Mouse (Mus musculus): ENCODE data around the gene Rhobtb1. TPM values are rescaled to one million over a fixed set of nuclear protein-coding genes. Genes with fewer than 3 reads are reported as not detected.

The Rhobtb1 gene
- polyA plus RNA-seq, 1 experiment from 2014 or later: 13.6 TPM

DNA sequence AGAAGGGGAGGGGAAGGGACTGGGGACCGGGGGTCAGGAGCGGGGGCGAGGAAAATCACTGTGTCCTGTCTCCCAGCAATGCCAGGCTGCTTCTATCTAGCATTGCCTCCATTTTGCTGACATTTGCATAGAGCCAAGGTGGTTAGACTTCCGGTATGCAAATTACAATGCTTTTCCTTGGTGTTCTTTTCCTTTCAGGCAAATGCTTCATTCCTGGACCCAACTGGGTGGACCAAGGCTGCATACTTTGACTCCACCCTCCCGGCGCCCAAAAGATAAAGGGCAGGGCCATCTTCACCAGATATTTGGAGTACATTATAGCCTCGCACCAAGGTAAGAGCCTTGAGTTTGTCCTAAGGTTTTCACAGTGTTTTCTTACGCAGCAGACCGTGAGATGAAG, 144.7 kb downstream of the Rhobtb1 start:
- Histone ChIP-seq H3K4me3 (no peak overlapping the region), H3K9ac (replicated peaks) (no peak overlapping the region), H3K27me3 (no peaks in the 10 kb centered on the region), H3K4me1 (no peaks in the 10 kb centered on the region), H3K27ac (replicated peaks) (no peak overlapping the region), H3K36me3 (no peaks in the 10 kb centered on the region), H3K9me3 (no peaks in the 10 kb centered on the region), H3K4me2 (replicated peaks) (no peak overlapping the region)
- ATAC-seq (replicated peaks): no peak
- 90% methylated on average over 9 of the region's 9 CpGs for WGBS

DNA sequence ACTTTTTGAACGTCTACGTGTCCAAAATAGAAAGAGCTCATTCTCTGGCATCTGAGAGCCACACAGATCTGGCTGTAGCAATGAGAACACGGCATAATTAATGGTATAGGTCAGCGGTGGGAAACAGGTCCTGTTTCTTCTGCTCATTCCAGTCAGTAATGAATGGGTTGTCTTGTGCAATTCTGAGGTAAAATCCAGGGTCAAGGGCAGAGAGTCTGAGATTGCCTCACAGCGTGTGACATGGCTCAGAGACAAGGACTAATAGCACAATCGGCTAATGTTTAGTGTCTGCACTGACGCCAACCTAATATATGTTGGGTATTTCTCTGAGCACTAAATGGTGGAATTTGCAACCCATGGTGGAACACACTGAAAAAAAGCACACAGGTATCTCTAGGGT, 148.8 kb downstream of the Rhobtb1 start:
- Histone ChIP-seq H3K36me3 (no peaks in the 10 kb centered on the region), H3K4me1 (no peaks in the 10 kb centered on the region), H3K4me2 (replicated peaks) (no peak overlapping the region), H3K9ac (replicated peaks) (no peak overlapping the region), H3K4me3 (no peak overlapping the region), H3K27ac (replicated peaks) (no peak overlapping the region), H3K27me3 (no peaks in the 10 kb centered on the region), H3K9me3 (no peaks in the 10 kb centered on the region)
- ATAC-seq (replicated peaks): no peak
- WGBS: 91% methylated on average over 7 of the region's 7 CpGs

DNA sequence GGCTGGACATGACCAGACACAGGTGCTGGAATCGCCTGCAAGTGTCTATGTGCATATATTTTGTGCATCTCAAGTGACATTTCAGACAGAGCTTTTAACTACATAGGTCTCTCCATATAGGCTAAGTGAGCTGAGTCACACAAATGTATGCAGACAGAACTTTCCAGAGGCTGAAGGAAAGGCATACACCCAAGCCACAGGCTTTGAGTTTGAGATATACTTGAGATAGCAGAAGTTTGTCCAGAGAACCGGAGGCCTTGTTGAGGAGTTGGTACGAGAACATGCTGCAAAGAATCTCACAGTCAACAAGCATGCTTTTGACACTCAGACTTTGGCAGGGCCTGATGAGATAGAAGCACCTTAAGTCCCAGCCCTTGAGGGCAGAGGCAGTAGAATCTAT, 151.4 kb downstream of the Rhobtb1 start:
- H3K36me3 ChIP-seq: no peaks in the 10 kb centered on the region
- whole genome bisulfite sequencing: 93% methylated on average over 3 of the region's 3 CpGs
- no peak overlapping the region for H3K4me2 ChIP-seq (replicated peaks)
- no peak for ATAC-seq (replicated peaks)
- H3K27me3 ChIP-seq: no peaks in the 10 kb centered on the region
- H3K4me1 ChIP-seq: no peaks in the 10 kb centered on the region
- H3K9me3 ChIP-seq: no peaks in the 10 kb centered on the region
- no peak overlapping the region for H3K4me3 ChIP-seq
- H3K9ac ChIP-seq (replicated peaks): no peak overlapping the region
- no peak overlapping the region for H3K27ac ChIP-seq (replicated peaks)

DNA sequence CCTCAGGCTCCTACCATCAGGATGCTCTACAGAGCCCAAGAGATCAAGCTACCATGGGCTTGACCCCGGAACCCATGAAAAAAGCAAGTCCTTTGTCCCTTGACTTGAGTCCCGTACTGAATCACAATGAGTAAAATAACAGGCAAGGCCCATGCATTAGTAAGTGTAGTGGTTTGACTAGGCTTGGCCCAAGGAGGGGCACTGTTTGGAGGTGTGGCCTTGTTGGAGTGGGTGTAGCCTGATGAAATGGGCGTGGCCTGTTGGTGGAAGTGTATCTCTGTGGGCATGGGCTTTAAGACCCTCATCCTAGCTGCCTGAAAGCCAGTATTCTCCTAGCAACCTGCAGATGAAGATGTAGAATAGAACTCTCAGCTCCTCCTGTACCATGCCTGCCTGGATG, 153.6 kb downstream of the Rhobtb1 start:
- no peaks in the 10 kb centered on the region for H3K9me3 ChIP-seq
- no peaks in the 10 kb centered on the region for H3K27me3 ChIP-seq
- no peak for ATAC-seq (replicated peaks)
- no peak overlapping the region for H3K9ac ChIP-seq (replicated peaks)
- no peaks in the 10 kb centered on the region for H3K4me1 ChIP-seq
- H3K27ac ChIP-seq (replicated peaks): no peak overlapping the region
- H3K4me3 ChIP-seq: no peak overlapping the region
- H3K36me3 ChIP-seq: no peaks in the 10 kb centered on the region
- 89% methylated on average over 3 of the region's 3 CpGs for WGBS
- H3K4me2 ChIP-seq (replicated peaks): no peak overlapping the region

DNA sequence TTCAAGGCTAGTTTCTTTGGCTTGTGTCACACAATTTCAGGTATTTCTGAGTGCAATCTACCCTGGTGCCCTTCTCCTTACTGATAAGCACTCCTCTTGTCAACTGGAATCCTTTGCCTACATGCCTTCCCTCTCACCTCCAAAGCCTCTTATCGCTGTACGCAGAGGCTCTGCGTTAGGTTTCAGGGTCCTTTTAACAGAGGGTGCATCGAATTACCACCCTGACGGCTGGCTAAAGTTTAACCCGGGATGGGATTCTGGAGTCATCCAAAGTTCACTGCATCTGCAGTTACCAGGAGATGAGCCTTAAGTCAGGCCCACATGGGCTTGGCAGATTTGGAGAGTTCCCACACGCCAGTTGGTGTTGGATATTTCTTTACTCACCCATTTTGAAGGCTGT, 154.4 kb downstream of the Rhobtb1 start:
- no peaks in the 10 kb centered on the region for H3K27me3 ChIP-seq
- ATAC-seq (replicated peaks): no peak
- WGBS: 85% methylated on average over 7 of the region's 7 CpGs
- H3K9me3 ChIP-seq: no peaks in the 10 kb centered on the region
- no peaks in the 10 kb centered on the region for H3K36me3 ChIP-seq
- H3K4me2 ChIP-seq (replicated peaks): no peak overlapping the region
- H3K4me3 ChIP-seq: no peak overlapping the region
- no peak overlapping the region for H3K27ac ChIP-seq (replicated peaks)
- H3K9ac ChIP-seq (replicated peaks): no peak overlapping the region
- no peaks in the 10 kb centered on the region for H3K4me1 ChIP-seq

DNA sequence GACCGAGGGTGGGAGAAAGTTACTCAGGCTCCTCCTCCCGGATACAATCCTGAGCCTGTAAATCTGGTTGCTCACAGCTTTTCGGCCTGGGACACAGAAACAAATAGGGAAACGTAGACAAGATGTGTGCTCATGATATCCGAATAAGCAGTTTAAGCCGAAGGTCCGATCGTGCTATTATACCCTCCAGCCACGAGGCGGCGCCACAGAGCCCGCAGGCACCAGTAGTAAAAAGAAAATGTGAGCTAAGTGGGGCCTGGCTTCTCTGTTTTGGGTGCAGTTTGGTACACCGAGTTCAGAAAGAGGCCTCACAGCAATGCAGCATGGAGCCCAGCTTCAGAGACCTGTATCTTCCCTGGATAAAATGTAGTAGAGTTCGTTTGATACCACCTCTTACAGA, 155.0 kb downstream of the Rhobtb1 start:
- Histone ChIP-seq H3K4me3 (no peak overlapping the region), H3K36me3 (no peaks in the 10 kb centered on the region), H3K4me2 (replicated peaks) (no peak overlapping the region), H3K27me3 (no peaks in the 10 kb centered on the region), H3K9me3 (no peaks in the 10 kb centered on the region), H3K9ac (replicated peaks) (no peak overlapping the region), H3K27ac (replicated peaks) (no peak overlapping the region), H3K4me1 (no peaks in the 10 kb centered on the region)
- ATAC-seq (replicated peaks): no peak
- WGBS: 72% methylated on average over 14 of the region's 14 CpGs

DNA sequence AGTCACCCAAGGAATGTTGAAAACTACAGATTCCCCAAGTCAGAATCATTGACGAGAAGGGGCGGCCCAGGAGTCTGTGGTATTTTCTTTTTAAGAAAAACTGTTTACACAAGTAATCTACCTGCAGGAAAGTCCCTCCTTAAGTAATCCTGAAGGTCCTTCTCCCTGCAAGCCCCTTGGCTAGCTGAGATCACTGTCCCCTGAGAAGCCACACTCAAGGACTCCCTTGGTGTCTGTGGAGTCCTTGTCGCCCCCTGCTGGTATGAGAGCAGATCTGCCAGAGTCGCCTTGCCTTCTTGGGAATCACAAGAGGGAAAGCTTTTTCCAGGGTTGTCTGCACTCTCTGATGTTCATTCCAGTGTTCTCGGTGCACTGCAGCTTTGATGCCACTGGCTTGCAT, 155.8 kb downstream of the Rhobtb1 start:
- ATAC-seq (replicated peaks): no peak
- 46% methylated on average over 5 of the region's 5 CpGs for WGBS

DNA sequence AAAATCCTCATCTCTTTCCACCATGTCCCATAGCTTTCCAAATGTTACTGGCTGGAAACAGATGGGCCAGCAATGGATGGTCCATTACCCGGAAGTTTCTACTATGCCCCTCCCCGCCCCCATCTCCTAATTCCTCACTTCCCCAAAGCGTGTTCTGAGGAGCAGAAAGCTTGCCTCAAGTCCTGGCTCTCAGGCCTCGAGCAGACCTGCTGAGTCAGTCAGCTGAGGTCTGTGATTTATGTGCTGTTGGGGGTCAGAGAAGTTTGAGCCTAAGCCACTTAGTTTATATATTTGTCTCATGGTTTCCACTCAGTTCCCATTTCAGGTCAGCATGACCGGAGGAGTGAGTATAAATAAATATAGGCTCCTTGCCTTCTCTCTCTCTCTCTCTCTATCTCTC, 157.9 kb downstream of the Rhobtb1 start:
- H3K4me3 ChIP-seq: no peak overlapping the region
- no peak overlapping the region for H3K27ac ChIP-seq (replicated peaks)
- H3K9ac ChIP-seq (replicated peaks): no peak overlapping the region
- no peak overlapping the region for H3K4me2 ChIP-seq (replicated peaks)
- H3K27me3 ChIP-seq: no peaks in the 10 kb centered on the region
- no peak for ATAC-seq (replicated peaks)
- no peaks in the 10 kb centered on the region for H3K9me3 ChIP-seq
- H3K4me1 ChIP-seq: no peaks in the 10 kb centered on the region
- WGBS: 79% methylated on average over 5 of the region's 5 CpGs
- H3K36me3 ChIP-seq: no peaks in the 10 kb centered on the region

More for the DNA sequence above, 155.8 kb downstream of the Rhobtb1 start:
- Histone ChIP-seq H3K9me3 (no peaks in the 10 kb centered on the region), H3K36me3 (no peaks in the 10 kb centered on the region), H3K27me3 (no peaks in the 10 kb centered on the region), H3K4me3 (no peak overlapping the region), H3K27ac (replicated peaks) (no peak overlapping the region), H3K4me2 (replicated peaks) (no peak overlapping the region), H3K9ac (replicated peaks) (no peak overlapping the region), H3K4me1 (no peaks in the 10 kb centered on the region)

DNA sequence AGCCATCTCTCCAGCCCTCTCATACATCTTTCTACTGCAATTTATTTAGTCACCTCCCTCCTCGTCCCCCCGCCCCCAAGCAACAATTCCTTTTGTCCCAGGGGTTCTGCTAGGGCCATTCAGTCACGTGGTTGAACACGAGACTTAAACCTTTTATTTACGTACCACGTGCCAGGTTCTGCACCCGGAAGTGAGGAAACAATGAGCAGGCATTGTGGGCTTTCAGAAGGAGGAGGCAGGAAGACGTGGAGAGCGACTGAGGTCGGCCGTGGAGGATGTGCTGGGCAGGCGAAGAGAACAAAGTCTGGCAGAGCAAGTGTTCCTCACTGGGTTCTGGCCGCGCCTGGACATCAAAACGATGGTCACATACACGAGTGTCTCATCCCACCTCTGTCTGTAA, 160.6 kb downstream of the Rhobtb1 start:
- no peaks in the 10 kb centered on the region for H3K4me1 ChIP-seq
- 68% methylated on average over 16 of the region's 16 CpGs for WGBS
- no peaks in the 10 kb centered on the region for H3K27me3 ChIP-seq
- H3K27ac ChIP-seq (replicated peaks): no peak overlapping the region
- no peaks in the 10 kb centered on the region for H3K36me3 ChIP-seq
- H3K9me3 ChIP-seq: no peaks in the 10 kb centered on the region
- H3K9ac ChIP-seq (replicated peaks): no peak overlapping the region
- no peak for ATAC-seq (replicated peaks)
- no peak overlapping the region for H3K4me2 ChIP-seq (replicated peaks)
- no peak overlapping the region for H3K4me3 ChIP-seq

DNA sequence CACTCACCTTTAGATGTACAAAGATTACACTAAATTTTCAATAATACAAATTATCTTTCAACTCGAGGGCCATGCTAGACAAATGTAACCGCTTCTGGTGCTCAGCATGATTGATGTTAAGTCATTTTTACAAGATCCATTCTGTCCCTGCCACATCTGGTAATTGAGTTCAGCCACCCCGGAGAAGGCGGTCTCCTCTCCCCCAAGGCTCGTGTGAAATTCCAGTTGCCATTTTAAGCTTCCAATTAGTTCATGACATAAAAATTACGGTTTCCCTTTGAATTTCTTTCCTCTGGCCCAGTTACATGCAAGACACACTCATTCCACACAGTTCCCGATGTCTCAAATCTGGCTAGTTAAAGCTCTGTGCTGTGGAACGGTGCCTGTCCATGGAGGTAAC, 162.7 kb downstream of the Rhobtb1 start:
- no peaks in the 10 kb centered on the region for H3K4me1 ChIP-seq
- no peaks in the 10 kb centered on the region for H3K36me3 ChIP-seq
- no peak overlapping the region for H3K4me2 ChIP-seq (replicated peaks)
- no peaks in the 10 kb centered on the region for H3K27me3 ChIP-seq
- whole genome bisulfite sequencing: 69% methylated on average over 8 of the region's 8 CpGs
- H3K9ac ChIP-seq (replicated peaks): no peak overlapping the region
- no peak overlapping the region for H3K4me3 ChIP-seq
- no peak overlapping the region for H3K27ac ChIP-seq (replicated peaks)
- ATAC-seq (replicated peaks): no peak
- no peaks in the 10 kb centered on the region for H3K9me3 ChIP-seq

DNA sequence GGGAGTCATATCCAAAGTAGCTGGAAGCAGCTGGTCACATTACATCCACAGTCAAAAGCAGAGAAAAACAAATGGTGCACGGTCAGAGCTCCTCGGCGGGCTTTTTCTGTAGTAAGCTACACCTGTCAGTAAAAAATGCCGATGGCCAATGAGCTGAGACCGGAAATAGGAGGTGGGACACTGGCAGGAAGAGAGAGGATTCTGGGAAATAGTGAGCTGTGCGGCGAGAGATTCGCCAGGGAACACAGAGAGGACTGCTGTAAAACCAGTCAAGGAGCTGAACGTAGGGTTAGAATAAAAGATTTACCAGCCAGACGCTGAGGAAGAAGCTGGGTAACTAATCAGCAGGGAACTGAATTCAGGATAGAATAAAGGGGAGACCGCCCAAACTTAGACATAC, 167.3 kb downstream of the Rhobtb1 start:
- H3K27ac ChIP-seq (replicated peaks): no peak overlapping the region
- H3K36me3 ChIP-seq: no peaks in the 10 kb centered on the region
- no peak overlapping the region for H3K9ac ChIP-seq (replicated peaks)
- H3K9me3 ChIP-seq: no peaks in the 10 kb centered on the region
- no peak for ATAC-seq (replicated peaks)
- H3K4me2 ChIP-seq (replicated peaks): no peak overlapping the region
- H3K4me3 ChIP-seq: no peak overlapping the region
- WGBS: 88% methylated on average over 11 of the region's 11 CpGs
- no peaks in the 10 kb centered on the region for H3K27me3 ChIP-seq
- H3K4me1 ChIP-seq: peaks cover 6% of the 10 kb centered on the region; the same call in 1 of the 2 replicates

DNA sequence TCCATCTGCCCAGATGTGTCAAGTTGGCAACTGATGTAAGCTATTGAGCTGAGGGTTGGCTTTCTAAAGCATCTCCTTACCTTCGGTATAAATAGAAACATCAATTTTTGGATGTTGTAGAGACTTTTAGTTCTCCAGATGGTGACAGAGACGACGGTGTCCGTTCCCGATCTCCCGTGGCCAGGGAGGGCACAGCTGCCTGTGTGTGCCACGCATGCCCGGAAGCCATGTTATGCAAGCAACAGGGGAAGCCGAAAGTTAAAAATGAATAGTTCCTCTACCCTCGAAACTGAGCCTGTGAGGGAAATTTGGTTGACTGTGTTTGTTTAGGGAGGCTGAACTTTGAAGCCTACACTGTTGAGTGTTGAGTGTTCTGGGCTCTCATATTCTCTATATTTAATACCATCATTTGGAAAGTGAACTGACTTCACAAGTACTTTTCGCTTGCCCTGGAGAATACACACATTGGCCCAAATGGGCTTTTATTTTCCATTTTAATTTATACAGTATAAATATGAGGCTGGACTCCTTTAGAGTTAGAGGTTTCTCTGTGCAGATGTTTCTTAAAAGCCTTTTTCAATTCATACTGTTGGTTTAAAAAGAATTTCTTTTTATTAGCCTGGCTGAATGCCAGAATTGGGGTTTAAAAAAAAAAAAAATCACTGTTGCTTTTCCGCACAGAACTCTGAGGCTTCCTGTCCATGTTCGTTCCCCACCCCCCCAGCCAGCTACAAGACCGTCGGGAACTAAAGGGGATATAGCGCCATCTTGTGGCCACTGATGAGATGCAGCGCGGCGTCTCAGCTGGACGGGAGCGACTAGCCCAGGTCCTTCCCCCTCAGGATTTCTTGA, 169.7 kb downstream of the Rhobtb1 start:
- Histone ChIP-seq H3K4me2 (replicated peaks) (no peak overlapping the region), H3K9ac (replicated peaks) (no peak overlapping the region), H3K27me3 (no peaks in the 10 kb centered on the region), H3K36me3 (no peaks in the 10 kb centered on the region), H3K9me3 (no peaks in the 10 kb centered on the region), H3K4me1 (peaks cover 6% of the 10 kb centered on the region; the same call in 1 of the 2 replicates), H3K27ac (replicated peaks) (no peak overlapping the region), H3K4me3 (no peak overlapping the region)
- peak; percentile 87 for ATAC-seq (replicated peaks)
- 45% methylated on average over 21 of the region's 21 CpGs for WGBS

DNA sequence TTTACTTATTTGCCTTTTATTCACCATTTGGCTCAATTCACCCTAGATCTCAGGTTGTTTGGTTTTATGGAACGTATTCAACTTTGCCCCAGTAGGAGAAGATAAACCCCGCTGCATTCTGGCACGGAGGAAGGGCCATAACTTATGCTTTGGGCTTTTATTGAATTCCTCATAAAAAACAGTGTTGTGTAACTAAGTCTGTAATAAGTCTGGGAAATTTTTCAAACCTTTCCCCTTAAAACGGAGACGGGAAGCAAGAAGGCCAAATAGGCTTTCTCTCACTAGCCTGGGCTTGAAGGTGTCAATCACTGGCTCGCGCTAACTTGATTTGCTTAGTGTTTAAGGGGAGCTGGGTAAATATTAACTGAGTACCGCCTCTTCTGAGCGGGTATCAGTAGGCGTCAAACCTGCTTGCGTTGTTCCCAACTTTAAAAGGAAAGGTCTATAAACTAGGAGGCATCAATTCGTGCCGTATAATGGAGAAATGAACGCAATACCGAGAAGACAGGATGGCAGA, 170.3 kb downstream of the Rhobtb1 start:
- 57% methylated on average over 15 of the region's 15 CpGs for WGBS
- H3K27ac ChIP-seq (replicated peaks): no peak overlapping the region
- H3K4me1 ChIP-seq: peaks cover 6% of the 10 kb centered on the region; the same call in 1 of the 2 replicates
- no peak overlapping the region for H3K4me3 ChIP-seq
- H3K27me3 ChIP-seq: no peaks in the 10 kb centered on the region
- ATAC-seq (replicated peaks): peak; percentile 32; the same call in 1 of the 2 replicates
- no peaks in the 10 kb centered on the region for H3K9me3 ChIP-seq
- no peak overlapping the region for H3K4me2 ChIP-seq (replicated peaks)
- no peak overlapping the region for H3K9ac ChIP-seq (replicated peaks)
- no peaks in the 10 kb centered on the region for H3K36me3 ChIP-seq
